Mouse (Mus musculus) E14TG2a.4 (cell line): Measurements from ENCODE around the gene Zfp593.

Experiments used
- CTCF ChIP-seq: conservative IDR thresholded peaks from 2 replicates; pipeline ENCODE4 v1.5.1; 2014; ENCODE audit warnings: low read length
- NANOG ChIP-seq: IDR thresholded peaks from 2 replicates; pipeline ENCODE4 v1.6.1; 2014; ENCODE audit warnings: borderline replicate concordance, low read length, mixed read lengths
- POU5F1 ChIP-seq: IDR thresholded peaks from 2 replicates; pipeline ENCODE4 v1.6.1; 2014; ENCODE audit warnings: low read length, borderline replicate concordance

DNA sequence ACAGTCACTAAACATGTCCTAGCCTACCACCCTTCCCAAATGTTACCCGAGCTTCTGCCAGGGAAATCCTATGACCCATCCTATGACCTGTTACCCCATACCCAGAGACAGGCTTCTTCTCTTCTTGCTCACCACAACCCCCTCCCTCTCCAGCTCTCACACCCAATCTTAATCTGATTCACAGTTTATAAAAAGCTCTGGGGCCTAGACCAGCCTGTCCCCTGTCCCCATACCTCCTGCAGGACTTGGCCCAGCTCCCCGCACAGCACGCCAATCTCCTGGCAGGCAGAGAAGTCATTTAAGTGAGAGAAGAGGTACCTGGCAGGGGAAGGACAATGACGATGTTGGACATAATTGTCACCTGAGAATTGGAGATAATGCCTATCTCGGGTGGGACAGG, 10.5 kb downstream of the Zfp593 start:
- TF ChIP-seq CTCF = no peak
- TF ChIP-seq POU5F1 = no peak
- TF ChIP-seq NANOG = no peak
